Mouse (Mus musculus) left cerebral cortex, adult 2 months (tissue): ENCODE data around the gene Chsy1. TPM values are rescaled to one million over a fixed set of nuclear protein-coding genes. Genes with fewer than 3 reads are reported as not detected.

Source experiments
- DNase-seq, 2 experiments: peaks; one replicate each; pipeline ENCODE4 v3.0.0; 2021 to 2022; ENCODE audit warnings: low spot score in 2 of 2, mixed read lengths in 1 of 2; ENCODE audit errors: extremely low spot score in 1 of 2
- H3K27ac ChIP-seq: fragments of 200-600 bp; 2 replicates; pipeline ENCODE4 v1.8.1; 2022
- H3K4me3 ChIP-seq: fragments of 200-600 bp; 2 replicates; pipeline ENCODE4 v1.8.1; 2022
- CTCF ChIP-seq: fragments of 200-600 bp; IDR thresholded peaks from 2 replicates; pipeline ENCODE4 v1.8.1; 2022; ENCODE audit warnings: antibody characterized with exemption, mild to moderate bottlenecking, moderate library complexity
- intact Hi-C: fragments of 180-260 bp; cut with DNase I; formaldehyde crosslinking; loops from one replicate; pipeline ENCODE4 v1.15.1; 2025
- total RNA-seq, 2 experiments: library from RNA; stranded (reverse); gene quantifications; 2 replicates each; pipeline ENCODE4 v1.2.3; 2021

Gene Chsy1
- total RNA-seq, 2 experiments from 2014 or later = 15.6 to 17.3 TPM

- DNase-seq = no peak
- Histone ChIP-seq H3K27ac (no peak overlapping the region), H3K4me3 (no peak overlapping the region)
- no peak for TF ChIP-seq CTCF
- intact Hi-C loops = no loop called here
Measured at GRCm38 (mm10) chr7:66128857-66129256, 19.5 kb downstream of the Chsy1 start.

- H3K4me3 ChIP-seq = no peak overlapping the region
- no peak overlapping the region for H3K27ac ChIP-seq
- intact Hi-C loops = no loop called here
- TF ChIP-seq CTCF = no peak
- DNase-seq = no peak
Measured at GRCm38 (mm10) chr7:66130296-66130695, 21.0 kb downstream of the Chsy1 start.

DNA sequence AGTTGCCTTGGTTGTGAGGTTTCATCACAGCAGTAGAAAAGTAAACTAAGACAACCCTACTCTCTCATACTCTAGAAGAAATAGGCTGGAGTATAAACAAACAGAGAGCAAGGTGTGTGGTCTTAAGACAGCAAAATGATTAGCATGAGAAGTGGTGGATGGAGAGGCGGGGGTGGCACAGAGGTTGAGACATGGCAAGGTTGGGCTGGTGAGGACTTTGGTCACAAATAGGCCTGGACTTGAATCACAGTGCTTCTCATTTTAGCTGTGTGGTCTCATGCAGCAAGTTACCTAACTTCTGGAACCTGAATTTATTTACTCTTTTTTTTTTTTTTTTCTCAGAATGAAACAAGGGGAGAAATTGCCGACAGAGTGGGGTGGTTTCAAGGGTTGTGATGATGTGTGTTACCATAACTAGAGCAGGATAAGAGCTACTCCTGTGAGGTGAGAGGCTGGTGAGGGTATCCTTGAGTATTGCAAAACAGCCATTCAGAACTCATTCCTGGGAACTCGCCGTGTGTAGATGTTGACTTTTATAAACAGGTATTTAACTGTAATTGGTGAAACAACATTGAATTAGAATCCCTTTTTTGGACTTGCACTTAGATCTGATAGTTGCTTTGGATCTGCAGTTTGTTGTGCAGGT lies 22.6 kb downstream of the Chsy1 start:
- no peak overlapping the region for H3K4me3 ChIP-seq
- no peak for DNase-seq
- H3K27ac ChIP-seq = no peak overlapping the region
- TF ChIP-seq CTCF = no peak
- intact Hi-C loops = no loop called here

DNA sequence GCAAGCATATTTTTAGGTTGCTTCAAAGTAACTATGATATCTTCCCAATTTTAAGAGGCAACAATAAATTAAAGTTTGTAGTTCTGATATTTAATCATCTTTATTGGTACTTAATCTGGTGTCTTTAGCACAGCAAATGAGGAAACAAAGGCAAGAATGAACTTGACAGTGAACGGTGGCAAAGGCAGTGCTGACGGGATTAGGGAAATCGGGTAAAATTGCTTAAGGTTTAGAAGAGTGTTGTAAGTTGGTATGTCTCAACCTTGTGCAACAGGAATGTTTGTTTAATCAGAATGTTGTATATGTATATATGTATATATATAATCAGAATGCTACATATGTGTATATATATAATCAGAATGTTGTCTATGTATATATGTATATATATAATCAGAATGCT lies 24.8 kb downstream of the Chsy1 start:
- Histone ChIP-seq H3K4me3 (no peak overlapping the region), H3K27ac (no peak overlapping the region)
- TF ChIP-seq CTCF = no peak
- DNase-seq = no peak
- intact Hi-C loops = no loop called here

DNA sequence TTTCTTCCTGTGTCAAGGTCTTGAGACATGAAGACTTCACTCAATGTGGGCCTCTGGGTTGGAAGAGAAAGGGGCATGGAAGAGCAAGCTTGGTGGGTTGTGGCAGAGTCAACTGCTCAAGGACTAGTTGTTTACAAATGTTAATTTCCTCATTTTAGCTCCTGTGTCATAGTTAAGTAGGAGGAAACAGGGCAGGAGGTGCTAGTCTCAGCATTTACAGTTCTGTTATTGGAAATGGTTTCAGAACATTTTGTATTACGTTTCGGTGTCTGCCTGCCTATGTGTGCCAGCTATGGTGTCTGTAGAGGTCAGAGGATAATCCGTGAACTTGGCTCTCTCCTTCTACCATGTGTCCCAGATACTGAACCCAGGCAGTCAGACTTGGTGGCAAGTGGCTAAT lies 26.3 kb downstream of the Chsy1 start:
- no peak for DNase-seq
- no peak for TF ChIP-seq CTCF
- Histone ChIP-seq H3K27ac (no peak overlapping the region), H3K4me3 (no peak overlapping the region)
- intact Hi-C loops = no loop called here

- no peak for TF ChIP-seq CTCF
- intact Hi-C loops = no loop called here
- no peak for DNase-seq
- no peak overlapping the region for H3K4me3 ChIP-seq
- no peak overlapping the region for H3K27ac ChIP-seq
Measured at GRCm38 (mm10) chr7:66136187-66136586, 26.9 kb downstream of the Chsy1 start.

DNA sequence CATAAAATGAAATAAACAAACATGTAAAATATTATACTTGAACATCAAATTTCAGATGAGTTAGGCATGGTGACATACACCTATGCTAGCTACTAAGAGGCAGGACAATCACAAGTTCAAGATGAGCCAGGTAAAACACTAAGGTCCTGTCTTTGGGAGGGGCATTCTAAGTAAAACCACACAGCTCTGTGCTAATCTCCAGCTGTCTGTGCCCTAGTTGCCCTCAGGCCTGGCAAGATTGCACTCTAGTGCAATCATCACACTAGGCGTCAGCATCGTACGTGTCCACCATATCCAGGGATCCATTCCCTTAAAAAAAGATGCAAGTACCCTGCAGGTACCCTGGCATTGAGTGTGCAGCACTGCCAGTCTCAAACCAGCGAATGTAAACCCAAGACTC lies 28.0 kb downstream of the Chsy1 start:
- TF ChIP-seq CTCF = no peak
- Histone ChIP-seq H3K27ac (no peak overlapping the region), H3K4me3 (no peak overlapping the region)
- intact Hi-C loops = no loop called here
- DNase-seq = no peak

GRCm38 (mm10) chr7:66138301-66138700 lies 29.0 kb downstream of the Chsy1 start:
- intact Hi-C loops = no loop called here
- no peak for DNase-seq
- H3K4me3 ChIP-seq = no peak overlapping the region
- TF ChIP-seq CTCF = no peak
- no peak overlapping the region for H3K27ac ChIP-seq

DNA sequence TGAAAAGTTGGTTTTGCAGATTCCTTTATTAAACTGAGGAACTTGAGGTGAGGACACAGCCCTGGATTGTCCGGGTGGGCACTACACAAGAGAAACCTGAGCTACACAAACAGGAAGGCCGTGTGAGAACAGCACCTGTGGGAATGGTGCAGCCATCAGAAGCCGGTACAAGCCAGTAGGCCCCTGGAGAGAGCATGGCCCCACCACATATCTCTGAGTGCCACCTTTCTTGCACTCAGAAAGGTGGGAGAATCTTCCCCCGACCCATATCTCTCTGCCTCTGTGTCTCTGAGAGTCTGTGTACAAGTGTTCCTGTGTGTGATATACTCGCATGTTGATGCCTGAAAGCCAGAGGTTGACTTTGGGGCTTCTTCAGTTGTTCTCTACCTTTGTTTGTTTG lies 29.6 kb downstream of the Chsy1 start:
- Histone ChIP-seq H3K27ac (no peak overlapping the region), H3K4me3 (no peak overlapping the region)
- DNase-seq = no peak
- no peak for TF ChIP-seq CTCF
- intact Hi-C loops = no loop called here

- DNase-seq = no peak
- TF ChIP-seq CTCF = no peak
- Histone ChIP-seq H3K4me3 (no peak overlapping the region), H3K27ac (no peak overlapping the region)
- intact Hi-C loops = no loop called here
Measured at GRCm38 (mm10) chr7:66140095-66140494, 30.8 kb downstream of the Chsy1 start.

- TF ChIP-seq CTCF = no peak
- no peak for DNase-seq
- intact Hi-C loops = no loop called here
- Histone ChIP-seq H3K4me3 (no peak overlapping the region), H3K27ac (no peak overlapping the region)
Measured at GRCm38 (mm10) chr7:66140923-66141570, 31.7 kb downstream of the Chsy1 start.

DNA sequence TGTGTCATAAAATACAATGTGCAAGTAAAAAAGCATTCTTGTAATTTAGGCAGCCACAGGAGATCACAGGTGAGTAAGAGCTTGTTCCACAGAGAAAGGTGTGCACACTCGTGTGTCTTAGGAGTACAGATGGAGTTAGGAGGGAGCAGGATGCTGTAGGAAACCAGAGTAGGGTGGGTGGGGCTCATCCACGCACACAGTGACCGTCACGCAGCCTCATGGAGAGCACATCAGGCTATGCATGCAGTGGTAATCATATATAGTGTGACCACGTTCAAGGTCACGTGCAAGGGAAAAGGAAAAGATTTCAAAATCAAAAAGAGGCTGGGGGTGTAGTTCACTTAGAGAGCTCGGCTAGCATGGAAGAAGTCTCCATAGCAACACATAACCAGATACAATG lies 33.2 kb downstream of the Chsy1 start:
- TF ChIP-seq CTCF = no peak
- intact Hi-C loops = no loop called here
- Histone ChIP-seq H3K4me3 (no peak overlapping the region), H3K27ac (no peak overlapping the region)
- no peak for DNase-seq

GRCm38 (mm10) chr7:66144543-66144942 lies 35.2 kb downstream of the Chsy1 start:
- intact Hi-C loops = no loop called here
- DNase-seq = no peak
- H3K4me3 ChIP-seq = no peak overlapping the region
- no peak overlapping the region for H3K27ac ChIP-seq
- TF ChIP-seq CTCF = no peak
